Mouse (Mus musculus) liver, postnatal 0 days (tissue): ENCODE measurements at regions not wholly inside any gene's neighbourhood (a gene's known extent, or its start where the extent isn't known, plus 50 kb on each side); places are given as distances from the start of the nearest gene placed in this dataset.

ENCODE experiments used
- ATAC-seq: fragments of 200-750 bp; cut with Nextera tagmentation; 2 replicates; pipeline ENCODE4 v1.8.0; 2017; ENCODE audit warnings: mild to moderate bottlenecking, moderate library complexity
- DNase-seq: peaks from one replicate; pipeline ENCODE4 v3.0.0-alpha.2; 2016
- H3K27ac ChIP-seq: fragments of 300-500 bp; sonication (generic); 2 replicates; pipeline ENCODE4 v1.5.1; 2014; ENCODE audit warnings: antibody characterized with exemption, moderate library complexity, mild to moderate bottlenecking, low read depth
- H3K27me3 ChIP-seq: fragments of 300-500 bp; sonication (generic); 2 replicates; pipeline ENCODE4 v1.6.1; 2014; ENCODE audit warnings: low read length, control low read depth, mixed read lengths; ENCODE audit not compliant: insufficient read depth
- H3K36me3 ChIP-seq: fragments of 300-500 bp; sonication (generic); replicated peaks from 2 replicates; pipeline ENCODE4 v1.6.1; 2014; ENCODE audit warnings: mild to moderate bottlenecking, control low read depth, low read length, moderate library complexity, mixed read lengths; ENCODE audit not compliant: insufficient read depth
- H3K4me1 ChIP-seq: fragments of 300-500 bp; sonication (generic); 2 replicates; pipeline ENCODE4 v1.6.1; 2014; ENCODE audit warnings: antibody characterized with exemption, mild to moderate bottlenecking, control low read depth; ENCODE audit not compliant: insufficient read depth
- H3K4me2 ChIP-seq: fragments of 300-500 bp; sonication (generic); 2 replicates; pipeline ENCODE4 v1.6.1; 2014; ENCODE audit warnings: low read depth, mild to moderate bottlenecking, low read length, moderate library complexity, mixed read lengths
- H3K4me3 ChIP-seq: fragments of 300-500 bp; sonication (generic); 2 replicates; pipeline ENCODE4 v1.5.1; 2014; ENCODE audit warnings: low read depth, low read length
- H3K9ac ChIP-seq: fragments of 300-500 bp; sonication (generic); replicated peaks from 2 replicates; pipeline ENCODE4 v1.6.1; 2014; ENCODE audit warnings: mild to moderate bottlenecking, moderate library complexity
- H3K9me3 ChIP-seq: fragments of 300-500 bp; sonication (generic); 2 replicates; pipeline ENCODE4 v1.6.1; 2016; ENCODE audit warnings: mild to moderate bottlenecking, control low read depth, low read length, mixed read lengths
- CTCF ChIP-seq: sonication (generic); IDR thresholded peaks from 2 replicates; pipeline ENCODE4 v1.5.1; 2016; ENCODE audit warnings: antibody characterized with exemption, low read depth
- EP300 ChIP-seq: IDR thresholded peaks from 2 replicates; pipeline ENCODE4 v1.6.1; 2016; ENCODE audit warnings: antibody characterized with exemption, low read depth, mild to moderate bottlenecking
- WGBS: fragments of 180-500 bp; shearing (Covaris S2); extraction: QIAGEN DNeasy Blood & Tissue Kit; methylation state at CpG from one replicate; pipeline ENCODE4 v1.1.7; 2014; ENCODE audit not compliant: insufficient replicate concordance; 5-methylcytosine and 5-hydroxymethylcytosine counted together

GRCm38 (mm10) chr14:105501792-105502632 is 243.6 kb downstream of the Ndfip2 start:
- Histone ChIP-seq H3K4me1 (peaks cover 6% of the 10 kb centered on the region), H3K4me2 (peak overlapping the region; percentile 26; the same call in 1 of the 2 replicates), H3K27ac (no peak overlapping the region), H3K4me3 (no peak overlapping the region), H3K27me3 (no peaks in the 10 kb centered on the region), H3K9me3 (no peaks in the 10 kb centered on the region), H3K9ac (no peak overlapping the region), H3K36me3 (no peaks in the 10 kb centered on the region)
- 20% methylated on average over 21 of the region's 21 CpGs for WGBS
- DNase-seq (no peak), ATAC-seq (no peak)
- TF ChIP-seq CTCF, result no peak
- no peak for TF ChIP-seq EP300

GRCm38 (mm10) chr14:105500966-105501741 is 242.8 kb downstream of the Ndfip2 start:
- Histone ChIP-seq H3K9ac (no peak overlapping the region), H3K4me1 (peaks cover 6% of the 10 kb centered on the region), H3K4me2 (no peak overlapping the region), H3K27ac (no peak overlapping the region), H3K9me3 (no peaks in the 10 kb centered on the region), H3K27me3 (no peaks in the 10 kb centered on the region), H3K36me3 (no peaks in the 10 kb centered on the region), H3K4me3 (no peak overlapping the region)
- ATAC-seq (no peak), DNase-seq (no peak)
- WGBS, result 34% methylated on average over 21 of the region's 21 CpGs
- TF ChIP-seq EP300 (no peak), CTCF (no peak)

- no peak overlapping the region for H3K4me3 ChIP-seq
- DNase-seq, result no peak
Measured at GRCm38 (mm10) chr14:105499319-105499895, 241.0 kb downstream of the Ndfip2 start.

GRCm38 (mm10) chr14:105498155-105498906 is 240.0 kb downstream of the Ndfip2 start:
- H3K4me3 ChIP-seq, result no peak overlapping the region
- H3K9me3 ChIP-seq, result no peaks in the 10 kb centered on the region
- no peak overlapping the region for H3K27ac ChIP-seq
- ATAC-seq, result no peak
- H3K27me3 ChIP-seq, result no peaks in the 10 kb centered on the region
- H3K36me3 ChIP-seq, result no peaks in the 10 kb centered on the region
- peaks cover 6% of the 10 kb centered on the region for H3K4me1 ChIP-seq
- 67% methylated on average over 10 of the region's 10 CpGs for WGBS
- no peak for DNase-seq
- H3K4me2 ChIP-seq, result no peak overlapping the region
- no peak for TF ChIP-seq CTCF
- TF ChIP-seq EP300, result no peak
- no peak overlapping the region for H3K9ac ChIP-seq

More at GRCm38 (mm10) chr14:105499319-105499895, 241.0 kb downstream of the Ndfip2 start:
- H3K9me3 ChIP-seq, result no peaks in the 10 kb centered on the region
- 21% methylated on average over 15 of the region's 15 CpGs for WGBS
- TF ChIP-seq CTCF (no peak), EP300 (no peak)
- ATAC-seq, result peak; percentile 15; the same call in 1 of the 2 replicates
- H3K27ac ChIP-seq, result no peak overlapping the region
- H3K27me3 ChIP-seq, result no peaks in the 10 kb centered on the region
- H3K9ac ChIP-seq, result no peak overlapping the region
- peak overlapping the region; percentile 0; the same call in 1 of the 2 replicates for H3K4me2 ChIP-seq
- peaks cover 6% of the 10 kb centered on the region for H3K4me1 ChIP-seq
- no peaks in the 10 kb centered on the region for H3K36me3 ChIP-seq

- H3K27ac ChIP-seq, result no peak overlapping the region
- no peaks in the 10 kb centered on the region for H3K9me3 ChIP-seq
- no peaks in the 10 kb centered on the region for H3K36me3 ChIP-seq
- TF ChIP-seq CTCF (no peak), EP300 (no peak)
- no peak overlapping the region for H3K4me2 ChIP-seq
- no peak for ATAC-seq
- H3K27me3 ChIP-seq, result no peaks in the 10 kb centered on the region
- no peak overlapping the region for H3K9ac ChIP-seq
- no peaks in the 10 kb centered on the region for H3K4me1 ChIP-seq
- H3K4me3 ChIP-seq, result no peak overlapping the region
- DNase-seq, result no peak
- 58% methylated on average over 2 of the region's 2 CpGs for WGBS
Measured at GRCm38 (mm10) chr14:105495161-105495560, 236.8 kb downstream of the Ndfip2 start.
